Mouse (Mus musculus): ENCODE data around the gene Ttll10.

Gene Ttll10

GRCm38 (mm10) chr4:156014436-156014835 is 44.8 kb downstream of the Ttll10 start:
- POLR2A ChIA-PET, result interaction anchor here in 1 of 4 experiments (0.5 to 4.5 kb wide), 6 partner anchors 18 to 198 kb away, joined by 3 to 26 read pairs (median 4); partner anchors contain the start of genes 9430015G10Rik and Sdf4
- CTCF ChIA-PET, result no interaction called here

- POLR2A ChIA-PET, result interaction anchor here in 2 of 4 experiments (0.8 to 5.2 kb wide), 10 partner anchors 9 to 97 kb away, joined by 3 to 29 read pairs (median 4); partner anchors contain the start of genes 9430015G10Rik (in 1 of the 2) and Sdf4 (in 1 of the 2)
- CTCF ChIA-PET, result no interaction called here
Observed at GRCm38 (mm10) chr4:156013637-156014036, 45.6 kb downstream of the Ttll10 start, which contains the start of gene Tnfrsf4. Gene Tnfrsf4 (plus strand): TSS chr4:156013843.

- ChIA-PET CTCF (no interaction called here), POLR2A (interaction anchor here in 1 of 4 experiments (2.3 kb wide), 1 partner anchor 14 kb away, joined by 10 read pairs; the partner anchor contains the start of genes B3galt6 and Sdf4)
Observed at GRCm38 (mm10) chr4:156008369-156008768, 50.8 kb downstream of the Ttll10 start.

- CTCF ChIA-PET, result no interaction called here
- POLR2A ChIA-PET, result interaction anchor here in 2 of 4 experiments (0.5 to 3.4 kb wide), 5 partner anchors 8 to 454 kb away, joined by 3 to 10 read pairs (median 6); no protein-coding TSS in a partner anchor
Observed at GRCm38 (mm10) chr4:156004109-156004508, 55.1 kb downstream of the Ttll10 start.

- CTCF ChIA-PET, result interaction anchor here in 1 of 4 experiments (0.7 kb wide), 1 partner anchor 13 kb away, joined by 3 read pairs; no protein-coding TSS in a partner anchor
- POLR2A ChIA-PET, result interaction anchor here in 2 of 4 experiments (0.6 to 4.8 kb wide), 15 partner anchors 10 to 160 kb away, joined by 3 to 26 read pairs (median 4); partner anchors contain the start of genes Cptp (in 1 of the 2), Ints11 (in 1 of the 2), Tnfrsf4 (in 1 of the 2) and Ttll10 (in 1 of the 2)
Observed at GRCm38 (mm10) chr4:155993606-155994005, 65.6 kb downstream of the Ttll10 start.

GRCm38 (mm10) chr4:155992906-155993547 is 66.2 kb downstream of the Ttll10 start:
- ChIA-PET POLR2A (interaction anchor here in 3 of 4 experiments (0.7 to 4.8 kb wide), 14 partner anchors 10 to 159 kb away, joined by 3 to 26 read pairs (median 4); partner anchors contain the start of genes Cptp (in 1 of the 3), Ints11 (in 1 of the 3), Tnfrsf4 (in 1 of the 3) and Ttll10 (in 1 of the 3)), CTCF (interaction anchor here in 1 of 4 experiments (0.6 kb wide), 1 partner anchor 56 kb away, joined by 3 read pairs; no protein-coding TSS in a partner anchor)

- ChIA-PET POLR2A (interaction anchor here in 3 of 4 experiments (0.7 to 4.8 kb wide), 14 partner anchors 17 to 201 kb away, joined by 3 to 26 read pairs (median 4); partner anchors contain the start of genes Mxra8 (in 1 of the 3), Tnfrsf4 (in 1 of the 3) and Ttll10 (in 1 of the 3)), CTCF (interaction anchor here in 1 of 4 experiments (1.7 kb wide), 1 partner anchor 33 kb away, joined by 4 read pairs; no protein-coding TSS in a partner anchor)
Observed at GRCm38 (mm10) chr4:155992241-155992905, 66.8 kb downstream of the Ttll10 start, which contains the start of the genes B3galt6 and Sdf4. Gene B3galt6 (minus strand): TSS chr4:155992649. Gene Sdf4 (plus strand): TSS chr4:155992872.

GRCm38 (mm10) chr4:155991908-155992230 is 67.3 kb downstream of the Ttll10 start:
- POLR2A ChIA-PET, result interaction anchor here in 3 of 4 experiments (0.6 to 2.1 kb wide), 12 partner anchors 18 to 201 kb away, joined by 3 to 7 read pairs (median 4); partner anchors contain the start of genes 9430015G10Rik (in 1 of the 3), Mxra8 (in 1 of the 3) and Tnfrsf4 (in 1 of the 3)
- CTCF ChIA-PET, result interaction anchor here in 1 of 4 experiments (1.7 kb wide), 1 partner anchor 33 kb away, joined by 4 read pairs; no protein-coding TSS in a partner anchor

GRCm38 (mm10) chr4:155991211-155991907 is 67.9 kb downstream of the Ttll10 start:
- ChIA-PET POLR2A (interaction anchor here in 3 of 4 experiments (0.6 to 2.1 kb wide), 16 partner anchors 10 to 202 kb away, joined by 3 to 7 read pairs (median 3); partner anchors contain the start of genes 9430015G10Rik (in 1 of the 3), Mxra8 (in 1 of the 3) and Tnfrsf4 (in 1 of the 3)), CTCF (interaction anchor here in 3 of 4 experiments (0.7 to 1.7 kb wide), 3 partner anchors 29 to 92 kb away, joined by 3 to 4 read pairs (median 4); partner anchors contain the start of gene C1qtnf12 (in 1 of the 3))
